Mouse (Mus musculus): ENCODE data around the gene Gm43951. TPM values are rescaled to one million over a fixed set of nuclear protein-coding genes. Genes with fewer than 3 reads are reported as not detected.
A peak's percentile ranks its signal among the peaks of the same experiment; 100 is the strongest.

Gene Gm43951
- total and polyA plus RNA-seq, 3 experiments: 0.13 to 0.25 (median 0.14) TPM

GRCm38 (mm10) chr11:72196506-72196905 is 10.1 kb downstream of the Gm43951 start:
- H3K4me3 ChIP-seq: no peak overlapping the region
- H3K9ac ChIP-seq (ENCODE audit: low read depth, low read length): no peak overlapping the region
- H3K4me1 ChIP-seq (ENCODE audit: control insufficient read depth, insufficient read depth, low read length): peaks cover 3% of the 10 kb centered on the region; the same call in 1 of the 2 replicates
- no peak for TF ChIP-seq EP300 (IDR thresholded peaks at IDR 0.05; ENCODE audit: insufficient read depth, low read depth, low read length)
- TF ChIP-seq POLR2A (IDR thresholded peaks at IDR 0.05; ENCODE audit: insufficient read depth, low read depth, low read length): no peak
- no peak for TF ChIP-seq CTCF (IDR thresholded peaks at IDR 0.05)
- no peaks in the 10 kb centered on the region for H3K27me3 ChIP-seq (ENCODE audit: control insufficient read depth, insufficient read depth, low read length)
- WGBS: 49% methylated on average over 8 of the region's 8 CpGs
- H3K27ac ChIP-seq: peak overlapping the region; percentile 4; the same call in 1 of the 2 replicates
- DNase-seq: no peak
- intact Hi-C loops (cut with DNase I): no loop called here
- H3K36me3 ChIP-seq (ENCODE audit: control insufficient read depth, insufficient read depth, low read length): peaks cover 2% of the 10 kb centered on the region; the same call in 1 of the 2 replicates
- H3K79me2 ChIP-seq (replicated peaks; ENCODE audit: control insufficient read depth, insufficient read depth, low read length): no peaks in the 10 kb centered on the region

- Histone ChIP-seq H3K4me3 (no peak overlapping the region), H3K36me3 (ENCODE audit: control insufficient read depth, insufficient read depth, low read length) (peaks cover 4% of the 10 kb centered on the region), H3K27me3 (ENCODE audit: control insufficient read depth, insufficient read depth, low read length) (no peaks in the 10 kb centered on the region), H3K79me2 (replicated peaks; ENCODE audit: control insufficient read depth, insufficient read depth, low read length) (no peaks in the 10 kb centered on the region), H3K9ac (ENCODE audit: low read depth, low read length) (no peak overlapping the region), H3K4me1 (ENCODE audit: control insufficient read depth, insufficient read depth, low read length) (peaks cover 3% of the 10 kb centered on the region; the same call in 1 of the 2 replicates), H3K27ac (no peak overlapping the region)
- intact Hi-C loops (cut with DNase I): no loop called here
- WGBS: 90% methylated on average over 2 of the region's 2 CpGs
- DNase-seq: no peak
- TF ChIP-seq POLR2A (IDR thresholded peaks at IDR 0.05; ENCODE audit: insufficient read depth, low read depth, low read length) (no peak), CTCF (IDR thresholded peaks at IDR 0.05) (no peak), EP300 (IDR thresholded peaks at IDR 0.05; ENCODE audit: insufficient read depth, low read depth, low read length) (no peak)
Observed at GRCm38 (mm10) chr11:72194259-72194658, 12.4 kb downstream of the Gm43951 start.

- WGBS: 94% methylated on average over 1 of the region's 1 CpGs
- Histone ChIP-seq H3K4me3 (no peak overlapping the region), H3K9ac (ENCODE audit: low read depth, low read length) (no peak overlapping the region), H3K79me2 (replicated peaks; ENCODE audit: control insufficient read depth, insufficient read depth, low read length) (no peaks in the 10 kb centered on the region), H3K36me3 (ENCODE audit: control insufficient read depth, insufficient read depth, low read length) (peaks cover 2% of the 10 kb centered on the region; the same call in 1 of the 2 replicates), H3K4me1 (ENCODE audit: control insufficient read depth, insufficient read depth, low read length) (peaks cover 1% of the 10 kb centered on the region; the same call in 1 of the 2 replicates), H3K27ac (no peak overlapping the region), H3K27me3 (ENCODE audit: control insufficient read depth, insufficient read depth, low read length) (no peaks in the 10 kb centered on the region)
- TF ChIP-seq CTCF (IDR thresholded peaks at IDR 0.05): no peak
- TF ChIP-seq POLR2A (IDR thresholded peaks at IDR 0.05; ENCODE audit: insufficient read depth, low read depth, low read length): no peak
- no peak for TF ChIP-seq EP300 (IDR thresholded peaks at IDR 0.05; ENCODE audit: insufficient read depth, low read depth, low read length)
- no peak for DNase-seq
- intact Hi-C loops (cut with DNase I): no loop called here
Observed at GRCm38 (mm10) chr11:72190857-72191256, 15.8 kb downstream of the Gm43951 start.

GRCm38 (mm10) chr11:72184252-72184651 is 22.4 kb downstream of the Gm43951 start:
- Histone ChIP-seq H3K9ac (ENCODE audit: low read depth, low read length) (no peak overlapping the region), H3K4me1 (ENCODE audit: control insufficient read depth, insufficient read depth, low read length) (no peaks in the 10 kb centered on the region; the same call in none of the 2 replicates), H3K27ac (no peak overlapping the region), H3K79me2 (replicated peaks; ENCODE audit: control insufficient read depth, insufficient read depth, low read length) (no peaks in the 10 kb centered on the region), H3K36me3 (ENCODE audit: control insufficient read depth, insufficient read depth, low read length) (no peaks in the 10 kb centered on the region), H3K4me3 (no peak overlapping the region), H3K27me3 (ENCODE audit: control insufficient read depth, insufficient read depth, low read length) (no peaks in the 10 kb centered on the region)
- WGBS: 73% methylated on average over 4 of the region's 4 CpGs
- intact Hi-C loops (cut with DNase I): no loop called here
- no peak for DNase-seq
- TF ChIP-seq CTCF (IDR thresholded peaks at IDR 0.05): no peak
- no peak for TF ChIP-seq EP300 (IDR thresholded peaks at IDR 0.05; ENCODE audit: insufficient read depth, low read depth, low read length)
- no peak for TF ChIP-seq POLR2A (IDR thresholded peaks at IDR 0.05; ENCODE audit: insufficient read depth, low read depth, low read length)

- Histone ChIP-seq H3K36me3 (ENCODE audit: control insufficient read depth, insufficient read depth, low read length) (no peaks in the 10 kb centered on the region; the same call in 1 of the 2 replicates), H3K27me3 (ENCODE audit: control insufficient read depth, insufficient read depth, low read length) (no peaks in the 10 kb centered on the region), H3K79me2 (replicated peaks; ENCODE audit: control insufficient read depth, insufficient read depth, low read length) (no peaks in the 10 kb centered on the region), H3K9ac (ENCODE audit: low read depth, low read length) (no peak overlapping the region), H3K27ac (no peak overlapping the region), H3K4me3 (no peak overlapping the region), H3K4me1 (ENCODE audit: control insufficient read depth, insufficient read depth, low read length) (no peaks in the 10 kb centered on the region; the same call in 1 of the 2 replicates)
- 94% methylated on average over 4 of the region's 4 CpGs for WGBS
- intact Hi-C loops (cut with DNase I): no loop called here
- TF ChIP-seq CTCF (IDR thresholded peaks at IDR 0.05): no peak
- TF ChIP-seq POLR2A (IDR thresholded peaks at IDR 0.05; ENCODE audit: insufficient read depth, low read depth, low read length): no peak
- TF ChIP-seq EP300 (IDR thresholded peaks at IDR 0.05; ENCODE audit: insufficient read depth, low read depth, low read length): no peak
- DNase-seq: no peak
Observed at GRCm38 (mm10) chr11:72181136-72181535, 25.5 kb downstream of the Gm43951 start.

GRCm38 (mm10) chr11:72180556-72180955 is 26.1 kb downstream of the Gm43951 start:
- 94% methylated on average over 5 of the region's 5 CpGs for WGBS
- Histone ChIP-seq H3K9ac (ENCODE audit: low read depth, low read length) (no peak overlapping the region), H3K36me3 (ENCODE audit: control insufficient read depth, insufficient read depth, low read length) (no peaks in the 10 kb centered on the region; the same call in 1 of the 2 replicates), H3K79me2 (replicated peaks; ENCODE audit: control insufficient read depth, insufficient read depth, low read length) (no peaks in the 10 kb centered on the region), H3K4me3 (no peak overlapping the region), H3K4me1 (ENCODE audit: control insufficient read depth, insufficient read depth, low read length) (no peaks in the 10 kb centered on the region; the same call in 1 of the 2 replicates), H3K27me3 (ENCODE audit: control insufficient read depth, insufficient read depth, low read length) (no peaks in the 10 kb centered on the region), H3K27ac (no peak overlapping the region)
- intact Hi-C loops (cut with DNase I): no loop called here
- no peak for TF ChIP-seq EP300 (IDR thresholded peaks at IDR 0.05; ENCODE audit: insufficient read depth, low read depth, low read length)
- no peak for TF ChIP-seq POLR2A (IDR thresholded peaks at IDR 0.05; ENCODE audit: insufficient read depth, low read depth, low read length)
- no peak for DNase-seq
